Mouse (Mus musculus) heart, adult 2 months (tissue): Measurements from ENCODE around the gene Lefty1.

Experiments used
- CTCF ChIP-seq: fragments of 200-600 bp; IDR thresholded peaks from 2 replicates; pipeline ENCODE4 v1.8.1; 2022; ENCODE audit warnings: antibody characterized with exemption, mild to moderate bottlenecking, moderate library complexity
- EP300 ChIP-seq: fragments of 200-500 bp; IDR thresholded peaks from 2 replicates; pipeline ENCODE4 v1.6.1; 2011; ENCODE audit warnings: low read depth, low read length, control low read depth; ENCODE audit not compliant: insufficient read depth
- POLR2A ChIP-seq: fragments of 200-500 bp; IDR thresholded peaks from 2 replicates; pipeline ENCODE4 v1.6.1; 2011; ENCODE audit warnings: mild to moderate bottlenecking, low read depth, low read length, control low read depth; ENCODE audit not compliant: insufficient read depth

- TF ChIP-seq CTCF (peak; percentile 39), POLR2A (no peak), EP300 (no peak)
Measured at GRCm38 (mm10) chr1:180889841-180890240, 45.0 kb upstream of the Lefty1 start.
